Mouse (Mus musculus): Measurements from ENCODE around the gene Art4. TPM values are rescaled to one million over a fixed set of nuclear protein-coding genes. Genes with fewer than 3 reads are reported as not detected.

The Art4 gene
- polyA plus RNA-seq, 1 experiment, result 0.96 TPM

DNA sequence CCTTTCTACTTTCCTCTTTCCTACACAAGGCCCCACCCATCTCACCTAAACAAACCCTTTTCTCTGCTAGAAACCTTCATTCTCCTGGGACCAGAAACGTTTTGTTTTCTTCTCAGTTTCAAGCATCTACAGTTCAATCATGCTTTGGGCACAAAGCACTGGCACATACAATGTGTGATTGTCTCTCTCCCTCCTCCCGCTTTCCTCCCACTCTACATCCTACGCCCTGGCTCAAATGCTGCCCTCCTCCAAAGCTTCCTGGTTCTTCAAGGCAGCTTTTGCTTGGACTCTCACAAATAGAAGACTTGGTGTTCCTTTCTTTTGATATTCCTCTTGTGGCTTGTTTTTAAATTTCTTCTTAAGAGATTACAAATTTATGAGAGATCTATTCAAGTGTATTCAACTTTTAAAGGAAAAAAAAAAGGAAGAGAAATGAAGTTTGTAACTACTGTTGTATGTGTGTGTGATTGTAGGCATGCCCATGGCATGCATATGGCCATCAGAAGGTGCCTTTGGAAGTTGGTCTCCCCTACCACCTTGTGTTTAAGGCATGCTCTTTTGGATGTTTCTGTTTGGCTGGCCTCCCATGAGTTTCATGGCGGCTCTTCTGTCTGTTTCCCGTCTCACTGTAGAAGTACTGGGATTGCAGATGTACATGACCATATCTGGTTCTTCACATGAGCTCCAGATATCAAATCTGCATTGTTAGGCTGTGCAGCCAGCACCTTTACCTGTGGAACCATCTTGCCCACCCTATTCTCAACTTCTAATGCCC is 11.6 kb downstream of the Art4 start:
- Histone ChIP-seq H3K27ac (ENCODE audit: control insufficient read depth, insufficient read depth, low read depth, low read length) (no peak overlapping the region), H3K36me3 (ENCODE audit: control insufficient read depth, insufficient read depth, low read length) (no peaks in the 10 kb centered on the region), H3K4me3 (ENCODE audit: control insufficient read depth, low read depth, low read length) (no peak overlapping the region), H3K27me3 (ENCODE audit: control insufficient read depth, insufficient read depth, low read length) (no peaks in the 10 kb centered on the region), H3K4me1 (ENCODE audit: control insufficient read depth, insufficient read depth, low read length) (no peaks in the 10 kb centered on the region)
- TF ChIP-seq POLR2A (IDR thresholded peaks at IDR 0.05; ENCODE audit: control insufficient read depth, low read depth, low read length) (no peak), CTCF (IDR thresholded peaks at IDR 0.05; ENCODE audit: control insufficient read depth, insufficient read depth, insufficient replicate concordance, low read depth, low read length) (no peak)

DNA sequence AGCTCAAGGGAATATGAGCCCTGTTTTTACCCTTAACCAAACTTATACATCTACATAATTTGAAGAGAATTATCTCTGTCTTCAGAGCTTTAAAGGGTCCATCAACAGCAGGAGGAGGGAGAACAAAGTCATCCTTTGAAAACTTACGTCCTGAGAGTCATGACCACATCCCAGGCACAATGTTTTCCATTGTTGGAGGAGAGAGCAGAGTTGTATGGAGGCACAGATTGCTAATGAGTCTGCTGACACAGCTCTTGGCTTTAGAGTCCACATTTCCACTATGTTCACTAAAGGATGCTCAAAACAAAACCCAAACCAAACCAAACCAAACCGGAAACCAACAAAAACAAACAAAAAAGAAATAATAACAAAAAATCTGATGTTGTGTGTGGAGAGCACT is 12.6 kb downstream of the Art4 start:
- Histone ChIP-seq H3K4me1 (ENCODE audit: control insufficient read depth, insufficient read depth, low read length) (no peaks in the 10 kb centered on the region), H3K27ac (ENCODE audit: control insufficient read depth, insufficient read depth, low read depth, low read length) (no peak overlapping the region), H3K4me3 (ENCODE audit: control insufficient read depth, low read depth, low read length) (no peak overlapping the region), H3K27me3 (ENCODE audit: control insufficient read depth, insufficient read depth, low read length) (no peaks in the 10 kb centered on the region), H3K36me3 (ENCODE audit: control insufficient read depth, insufficient read depth, low read length) (no peaks in the 10 kb centered on the region)
- no peak for TF ChIP-seq POLR2A (IDR thresholded peaks at IDR 0.05; ENCODE audit: control insufficient read depth, low read depth, low read length)
- TF ChIP-seq CTCF (IDR thresholded peaks at IDR 0.05; ENCODE audit: control insufficient read depth, insufficient read depth, insufficient replicate concordance, low read depth, low read length), result no peak

DNA sequence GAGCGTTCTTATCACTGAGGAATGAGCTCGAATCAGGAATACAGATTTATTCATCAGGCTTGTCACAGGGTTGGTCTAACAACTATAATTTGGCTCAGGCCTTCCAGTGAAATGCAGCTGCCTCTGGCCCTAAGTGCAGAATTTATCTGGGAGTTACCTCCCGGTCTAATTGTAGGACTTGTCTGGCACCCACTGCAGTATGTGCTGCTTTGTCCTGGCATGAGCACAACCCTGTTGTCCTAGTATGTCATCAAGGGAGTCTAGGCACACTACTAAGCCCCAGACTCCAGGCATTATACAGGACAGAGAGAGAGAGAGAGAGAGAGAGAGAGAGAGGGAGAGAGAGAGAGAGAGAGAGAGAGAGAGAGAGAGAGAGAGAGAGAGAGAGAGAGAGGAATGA is 20.2 kb downstream of the Art4 start:
- no peaks in the 10 kb centered on the region for H3K27me3 ChIP-seq (ENCODE audit: control insufficient read depth, insufficient read depth, low read length)
- no peaks in the 10 kb centered on the region for H3K36me3 ChIP-seq (ENCODE audit: control insufficient read depth, insufficient read depth, low read length)
- no peak for TF ChIP-seq CTCF (IDR thresholded peaks at IDR 0.05; ENCODE audit: control insufficient read depth, insufficient read depth, insufficient replicate concordance, low read depth, low read length)
- no peak for TF ChIP-seq POLR2A (IDR thresholded peaks at IDR 0.05; ENCODE audit: control insufficient read depth, low read depth, low read length)
- H3K4me3 ChIP-seq (ENCODE audit: control insufficient read depth, low read depth, low read length), result no peak overlapping the region
- H3K4me1 ChIP-seq (ENCODE audit: control insufficient read depth, insufficient read depth, low read length), result no peaks in the 10 kb centered on the region
- no peak overlapping the region for H3K27ac ChIP-seq (ENCODE audit: control insufficient read depth, insufficient read depth, low read depth, low read length)

DNA sequence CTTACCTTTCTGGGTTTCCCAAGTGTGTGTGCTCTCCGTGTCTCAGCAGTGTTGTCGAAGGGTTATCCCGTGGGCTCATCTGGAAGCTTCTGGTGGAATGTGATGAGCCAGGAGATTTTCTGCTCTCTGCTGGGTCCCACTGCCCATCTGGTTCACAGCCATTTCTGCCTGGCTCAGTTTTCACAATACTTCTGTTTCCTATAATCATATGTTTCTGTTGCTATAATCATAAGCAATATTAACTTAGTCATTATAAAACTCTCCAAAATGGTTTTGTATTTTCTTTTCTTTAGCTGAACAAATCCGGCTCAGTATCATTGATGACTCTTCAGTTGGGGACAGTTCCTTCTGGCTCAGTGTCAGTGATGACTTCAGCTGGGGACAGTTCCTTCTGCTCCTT is 22.2 kb downstream of the Art4 start, which contains the start of gene Smco3:
TSS of gene Smco3 (minus strand) at position 101 of the 400 bp plus-strand sequence.
- TF ChIP-seq POLR2A (IDR thresholded peaks at IDR 0.05; ENCODE audit: control insufficient read depth, low read depth, low read length) (no peak), CTCF (IDR thresholded peaks at IDR 0.05; ENCODE audit: control insufficient read depth, insufficient read depth, insufficient replicate concordance, low read depth, low read length) (no peak)
- Histone ChIP-seq H3K4me1 (ENCODE audit: control insufficient read depth, insufficient read depth, low read length) (no peaks in the 10 kb centered on the region), H3K36me3 (ENCODE audit: control insufficient read depth, insufficient read depth, low read length) (no peaks in the 10 kb centered on the region), H3K27me3 (ENCODE audit: control insufficient read depth, insufficient read depth, low read length) (no peaks in the 10 kb centered on the region), H3K4me3 (ENCODE audit: control insufficient read depth, low read depth, low read length) (no peak within 1 kb of the TSS), H3K27ac (ENCODE audit: control insufficient read depth, insufficient read depth, low read depth, low read length) (no peak within 1 kb of the TSS)

DNA sequence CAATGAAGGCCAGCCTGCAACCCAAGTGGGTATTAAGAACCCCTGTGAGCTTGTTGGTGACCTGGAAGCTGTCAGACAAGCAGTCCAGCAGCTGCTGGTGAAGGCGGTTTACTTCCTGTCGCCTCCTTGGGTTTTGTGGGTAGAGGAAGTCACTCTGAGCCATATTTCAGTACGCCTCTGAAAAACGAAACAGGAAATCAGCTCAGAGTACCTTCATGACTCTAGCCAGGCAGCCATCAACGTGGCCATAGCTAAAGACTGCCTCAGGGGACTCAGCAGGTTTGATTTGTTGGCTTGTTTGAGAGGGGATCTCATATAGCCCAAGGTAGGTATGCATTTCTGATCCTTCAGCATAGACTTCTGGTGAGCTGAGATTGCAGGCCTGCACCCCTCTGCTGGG is 25.8 kb downstream of the Art4 start:
- H3K4me1 ChIP-seq (ENCODE audit: control insufficient read depth, insufficient read depth, low read length), result no peaks in the 10 kb centered on the region
- no peak overlapping the region for H3K27ac ChIP-seq (ENCODE audit: control insufficient read depth, insufficient read depth, low read depth, low read length)
- H3K36me3 ChIP-seq (ENCODE audit: control insufficient read depth, insufficient read depth, low read length), result no peaks in the 10 kb centered on the region
- TF ChIP-seq POLR2A (IDR thresholded peaks at IDR 0.05; ENCODE audit: control insufficient read depth, low read depth, low read length), result no peak
- no peak for TF ChIP-seq CTCF (IDR thresholded peaks at IDR 0.05; ENCODE audit: control insufficient read depth, insufficient read depth, insufficient replicate concordance, low read depth, low read length)
- H3K27me3 ChIP-seq (ENCODE audit: control insufficient read depth, insufficient read depth, low read length), result no peaks in the 10 kb centered on the region
- H3K4me3 ChIP-seq (ENCODE audit: control insufficient read depth, low read depth, low read length), result peak overlapping the region; percentile 45

DNA sequence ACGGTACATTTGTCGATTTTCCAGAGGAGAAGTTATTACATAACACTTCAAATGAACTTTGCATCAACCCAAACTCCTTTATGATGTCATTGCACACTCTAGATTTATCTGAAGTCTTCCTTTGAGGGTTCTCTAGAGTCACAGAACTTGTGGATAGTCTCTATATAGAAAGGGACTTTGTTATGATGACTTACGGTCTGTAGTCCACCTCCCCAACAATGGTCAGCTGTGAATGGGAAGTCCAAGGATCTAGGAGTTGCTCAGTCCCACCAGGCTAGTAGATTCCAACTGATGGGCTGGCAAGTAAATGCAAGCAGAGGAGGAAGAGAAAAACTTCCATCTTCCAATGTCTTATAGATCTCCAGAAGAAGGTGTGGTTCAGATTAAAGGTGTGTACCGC is 28.9 kb downstream of the Art4 start:
- Histone ChIP-seq H3K27ac (ENCODE audit: control insufficient read depth, insufficient read depth, low read depth, low read length) (peak overlapping the region; percentile 3; the same call in 1 of the 2 replicates), H3K36me3 (ENCODE audit: control insufficient read depth, insufficient read depth, low read length) (peaks cover 5% of the 10 kb centered on the region), H3K4me1 (ENCODE audit: control insufficient read depth, insufficient read depth, low read length) (no peaks in the 10 kb centered on the region), H3K4me3 (ENCODE audit: control insufficient read depth, low read depth, low read length) (peak overlapping the region; percentile 47; the same call in 1 of the 2 replicates), H3K27me3 (ENCODE audit: control insufficient read depth, insufficient read depth, low read length) (no peaks in the 10 kb centered on the region)
- TF ChIP-seq POLR2A (IDR thresholded peaks at IDR 0.05; ENCODE audit: control insufficient read depth, low read depth, low read length) (no peak), CTCF (IDR thresholded peaks at IDR 0.05; ENCODE audit: control insufficient read depth, insufficient read depth, insufficient replicate concordance, low read depth, low read length) (no peak)

DNA sequence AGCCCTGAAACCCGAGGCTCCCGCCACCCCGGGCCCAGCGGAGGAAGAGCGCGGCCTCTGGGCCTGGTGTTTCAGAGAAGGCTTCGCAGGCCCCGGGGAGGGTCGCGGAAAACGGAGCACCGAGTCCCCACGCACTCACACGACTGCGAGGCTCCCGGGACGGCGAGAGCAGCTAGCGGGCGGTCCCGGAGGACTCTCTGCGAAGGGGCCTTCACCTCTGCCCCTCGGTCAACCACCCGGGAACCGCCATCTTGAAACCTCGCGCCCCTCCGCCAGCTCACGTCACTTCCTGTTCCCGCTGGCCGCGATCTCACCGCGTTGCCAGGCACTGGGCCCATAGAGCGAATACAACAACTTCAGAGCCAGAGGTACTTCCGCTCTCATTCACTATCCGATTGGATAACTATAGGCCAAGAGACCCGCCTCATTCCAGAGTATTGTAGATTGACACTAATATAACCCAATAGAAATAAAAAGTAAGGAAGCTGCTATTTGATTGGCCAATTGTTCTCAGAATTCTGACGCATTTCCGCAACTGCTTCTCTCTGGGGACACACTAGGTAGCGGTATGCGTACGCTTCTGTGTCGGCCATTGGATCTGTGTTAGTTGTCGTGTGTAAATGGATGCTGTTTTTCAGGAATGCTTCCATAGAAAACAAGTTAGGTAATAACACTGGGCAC is 29.5 kb downstream of the Art4 start, which contains the start of gene Wbp11:
TSS of gene Wbp11 (minus strand) at position 353 of the 681 bp plus-strand sequence.
- Histone ChIP-seq H3K27ac (ENCODE audit: control insufficient read depth, insufficient read depth, low read depth, low read length) (peak within 1 kb of the TSS; percentile 99), H3K36me3 (ENCODE audit: control insufficient read depth, insufficient read depth, low read length) (peaks cover 5% of the 10 kb centered on the region), H3K4me3 (ENCODE audit: control insufficient read depth, low read depth, low read length) (peak within 1 kb of the TSS; percentile 98), H3K4me1 (ENCODE audit: control insufficient read depth, insufficient read depth, low read length) (no peaks in the 10 kb centered on the region), H3K27me3 (ENCODE audit: control insufficient read depth, insufficient read depth, low read length) (no peaks in the 10 kb centered on the region)
- TF ChIP-seq POLR2A (IDR thresholded peaks at IDR 0.05; ENCODE audit: control insufficient read depth, low read depth, low read length) (peak; percentile 92), CTCF (IDR thresholded peaks at IDR 0.05; ENCODE audit: control insufficient read depth, insufficient read depth, insufficient replicate concordance, low read depth, low read length) (no peak)

Measured in testis, adult 2 months (tissue).